In genomic region chr5:121714928-121715327, GRCm38 (mm10) we compare ENCODE assay signal across 16 mouse cellular contexts. TPM values are rescaled to one million over a fixed set of nuclear protein-coding genes. Genes with fewer than 3 reads are reported as not detected.
A peak's percentile ranks its signal among the peaks of the same experiment; 100 is the strongest.
DNase-seq lines count a peak whose midpoint lies in the region; ATAC-seq and TF ChIP-seq lines count a peak whose summit lies in the region.
"Had no signal": no experiment of that assay in that cellular context is flagged by ENCODE, and none has a peak within 500 bp of the region (broad histone marks: within the 10 kb centered on the region; RNA-seq: fewer than 3 reads in every experiment).

No protein-coding gene starts in this region.

- H3K4me1 ChIP-seq in kidney, adult 2 months (ENCODE audit: control insufficient read depth, insufficient read depth, low read length), result peaks cover 26% of the 10 kb centered on the region; the same call in 1 of the 2 replicates
- peaks cover 59% of the 10 kb centered on the region for H3K4me1 ChIP-seq in midbrain, embryonic 15.5 days
- peaks cover 27% of the 10 kb centered on the region for H3K4me1 ChIP-seq in midbrain, embryonic 14.5 days (ENCODE audit: control insufficient read depth, insufficient read depth, low read length)
- peaks cover 82% of the 10 kb centered on the region for H3K4me1 ChIP-seq in liver, embryonic 13.5 days (replicated peaks)

- H3K27ac ChIP-seq in kidney, adult 2 months (ENCODE audit: insufficient read depth, low read depth, low read length), result no peak overlapping the region
- no peak overlapping the region for H3K27ac ChIP-seq in midbrain, embryonic 15.5 days
- no peak overlapping the region for H3K27ac ChIP-seq in midbrain, embryonic 14.5 days (replicated peaks; ENCODE audit: low read depth, low read length)
- H3K27ac ChIP-seq in liver, embryonic 13.5 days, result peak overlapping the region; percentile 10; the same call in 1 of the 2 replicates
- H3K27ac ChIP-seq: left cerebral cortex, adult 2 months; limb, embryonic 13.5 days had no signal

- H3K4me2 ChIP-seq in midbrain, embryonic 15.5 days, result 0 out of 2 replicates have a peak overlapping the region, but pooled peaks have one; percentile 5
- no peak overlapping the region for H3K4me2 ChIP-seq in midbrain, embryonic 14.5 days (ENCODE audit: low read length)
- H3K4me2 ChIP-seq in liver, embryonic 13.5 days, result peak overlapping the region; percentile 35; the same call in 1 of the 2 replicates

- H3K9me3 ChIP-seq in midbrain, embryonic 15.5 days, result no peaks in the 10 kb centered on the region
- H3K9me3 ChIP-seq in midbrain, embryonic 14.5 days (ENCODE audit: control insufficient read depth, low read length), result no peaks in the 10 kb centered on the region
- H3K9me3 ChIP-seq in liver, embryonic 13.5 days (replicated peaks), result no peaks in the 10 kb centered on the region
- H3K9me3 ChIP-seq: limb, embryonic 13.5 days had no signal

- 46% methylated on average over 6 of the region's 6 CpGs for WGBS in kidney, adult 2 months
- 89% methylated on average over 6 of the region's 6 CpGs for WGBS in midbrain, embryonic 15.5 days
- WGBS in midbrain, embryonic 14.5 days, result 96% methylated on average over 6 of the region's 6 CpGs
- 65% methylated on average over 6 of the region's 6 CpGs for WGBS in liver, embryonic 13.5 days (ENCODE audit: insufficient replicate concordance)

- TF ChIP-seq CTCF in kidney, adult 2 months (conservative IDR thresholded peaks at IDR 0.05; ENCODE audit: insufficient read depth, insufficient read length, low read depth, low read length), result no peak

- no peak overlapping the region for H3K4me3 ChIP-seq in kidney, adult 2 months (ENCODE audit: insufficient read depth, low read depth, low read length)
- H3K4me3 ChIP-seq in midbrain, embryonic 15.5 days, result no peak overlapping the region
- no peak overlapping the region for H3K4me3 ChIP-seq in midbrain, embryonic 14.5 days (replicated peaks; ENCODE audit: low read depth, low read length)
- no peak overlapping the region for H3K4me3 ChIP-seq in liver, embryonic 13.5 days (replicated peaks)
- H3K4me3 ChIP-seq: left cerebral cortex, adult 2 months; limb, embryonic 13.5 days had no signal

- H3K27me3 ChIP-seq in kidney, adult 2 months (replicated peaks; ENCODE audit: control insufficient read depth, insufficient read depth, low read length), result no peaks in the 10 kb centered on the region
- H3K27me3 ChIP-seq in midbrain, embryonic 15.5 days (replicated peaks), result no peaks in the 10 kb centered on the region
- H3K27me3 ChIP-seq in midbrain, embryonic 14.5 days (ENCODE audit: control insufficient read depth, insufficient read depth, low read length), result no peaks in the 10 kb centered on the region
- no peaks in the 10 kb centered on the region for H3K27me3 ChIP-seq in liver, embryonic 13.5 days
- H3K27me3 ChIP-seq: limb, embryonic 13.5 days had no signal

- H3K36me3 ChIP-seq in kidney, adult 2 months (ENCODE audit: control insufficient read depth, insufficient read depth, low read length), result no peaks in the 10 kb centered on the region
- H3K36me3 ChIP-seq in midbrain, embryonic 15.5 days (replicated peaks), result no peaks in the 10 kb centered on the region
- H3K36me3 ChIP-seq in midbrain, embryonic 14.5 days (ENCODE audit: control insufficient read depth, insufficient read depth, low read length), result no peaks in the 10 kb centered on the region
- H3K36me3 ChIP-seq in liver, embryonic 13.5 days, result peaks cover 13% of the 10 kb centered on the region; the same call in 1 of the 2 replicates

- TF ChIP-seq POLR2A in kidney, adult 2 months (IDR thresholded peaks at IDR 0.05; ENCODE audit: low read depth, low read length), result no peak

- H3K9ac ChIP-seq in midbrain, embryonic 15.5 days, result no peak overlapping the region
- no peak overlapping the region for H3K9ac ChIP-seq in midbrain, embryonic 14.5 days (replicated peaks; ENCODE audit: low read length)
- H3K9ac ChIP-seq in liver, embryonic 13.5 days, result peak overlapping the region; percentile 13; the same call in 1 of the 2 replicates
- H3K9ac ChIP-seq: limb, embryonic 13.5 days had no signal

- peak; percentile 61 for DNase-seq in kidney, adult 2 months
- no peak for DNase-seq in kidney, postnatal 10 days
- no peak for DNase-seq in midbrain, embryonic 14.5 days
- DNase-seq in liver, embryonic 13.5 days, result no peak
- DNase-seq in thymus, postnatal 10 days (ENCODE audit: low spot score in 2 of 2), result no peak
- no peak for DNase-seq in urinary bladder, postnatal 25 days (ENCODE audit: low spot score)
- DNase-seq: adrenal gland, postnatal 36 days; cerebellum, postnatal 10 days; embryo, embryonic 11 days; heart, adult 11 months; heart, postnatal 4 days; lung, postnatal 10 days had no signal

- ATAC-seq in midbrain, embryonic 15.5 days (replicated peaks), result no peak
- ATAC-seq in midbrain, embryonic 14.5 days (ENCODE audit: low FRiP score, low TSS enrichment), result no peak
- ATAC-seq in liver, embryonic 13.5 days (ENCODE audit: low read depth), result no peak
- ATAC-seq: forebrain, embryonic 14.5 days had no signal

RNA-seq across cellular contexts. Expression of gene Atxn2, which starts 3.8 kb away (rescaled TPM):
- polyA plus RNA-seq in kidney, adult 2 months (2012; rRNA removed), result 111 and 112 TPM in 2 replicates
- polyA plus RNA-seq in midbrain, embryonic 15.5 days (2015; fragmentation: Nextera tagmentation; extraction: Ambion mirVana), result 107 and 111 TPM in 2 replicates
- 85.3 and 92.2 TPM in 2 replicates for polyA plus RNA-seq in midbrain, embryonic 14.5 days (2014; fragmentation: Nextera tagmentation; extraction: Ambion mirVana)
- 16.0 and 17.6 TPM in 2 replicates for polyA plus RNA-seq in liver, embryonic 13.5 days (2015; fragmentation: Nextera tagmentation; extraction: Ambion mirVana)

RNA-seq across cellular contexts. Expression of gene Brap, which starts 54.6 kb away (rescaled TPM):
- polyA plus RNA-seq in kidney, adult 2 months (2012; rRNA removed), result 44.0 and 50.1 TPM in 2 replicates
- 48.2 and 50.9 TPM in 2 replicates for polyA plus RNA-seq in midbrain, embryonic 15.5 days (2015; fragmentation: Nextera tagmentation; extraction: Ambion mirVana)
- 39.1 and 47.6 TPM in 2 replicates for polyA plus RNA-seq in midbrain, embryonic 14.5 days (2014; fragmentation: Nextera tagmentation; extraction: Ambion mirVana)
- 23.9 and 25.5 TPM in 2 replicates for polyA plus RNA-seq in liver, embryonic 13.5 days (2015; fragmentation: Nextera tagmentation; extraction: Ambion mirVana)

RNA-seq across cellular contexts. Expression of gene Acad10, which starts 54.6 kb away (rescaled TPM):
- 55.9 and 68.1 TPM in 2 replicates for polyA plus RNA-seq in kidney, adult 2 months (2012; rRNA removed)
- 1.6 and 1.8 TPM in 2 replicates for polyA plus RNA-seq in midbrain, embryonic 15.5 days (2015; fragmentation: Nextera tagmentation; extraction: Ambion mirVana)
- 1.4 and 2.4 TPM in 2 replicates for polyA plus RNA-seq in midbrain, embryonic 14.5 days (2014; fragmentation: Nextera tagmentation; extraction: Ambion mirVana)
- polyA plus RNA-seq in liver, embryonic 13.5 days (2015; fragmentation: Nextera tagmentation; extraction: Ambion mirVana), result 2.0 and 2.4 TPM in 2 replicates

Comparison
In these comparisons a context has a peak if more than half of its experiments do, and no peak if none do; other contexts are left out.
1. RNA of gene Acad10, which starts 54.6 kb away (polyA plus RNA-seq): 55.9 to 68.1 TPM in kidney, adult 2 months; 1.4 to 2.4 TPM in midbrain, embryonic 14.5 days, 2.0 to 2.4 TPM in liver, embryonic 13.5 days and 1.6 to 1.8 TPM in midbrain, embryonic 15.5 days; every median in the first group is over 10 times any median in the second.